Mouse (Mus musculus): ENCODE measurements around the gene Cdkl1.

Gene Cdkl1

GRCm38 (mm10) chr12:69744138-69744537 lies 46.9 kb downstream of the Cdkl1 start:
- peak; percentile 37 for DNase-seq

GRCm38 (mm10) chr12:69741965-69742364 lies 49.1 kb downstream of the Cdkl1 start:
- DNase-seq, result peak; percentile 66

- peak; percentile 44 for DNase-seq
Measured at GRCm38 (mm10) chr12:69733923-69734322, 57.1 kb downstream of the Cdkl1 start.

GRCm38 (mm10) chr12:69733518-69733917 lies 57.5 kb downstream of the Cdkl1 start:
- peak; percentile 17 for DNase-seq

- DNase-seq, result peak; percentile 72
Measured at GRCm38 (mm10) chr12:69732221-69732620, 58.8 kb downstream of the Cdkl1 start.

- peak; percentile 72 for DNase-seq
Measured at GRCm38 (mm10) chr12:69730306-69730705, 60.8 kb downstream of the Cdkl1 start.

GRCm38 (mm10) chr12:69729246-69729645 lies 61.8 kb downstream of the Cdkl1 start:
- DNase-seq, result peak; percentile 50

- DNase-seq, result peak; percentile 100
Measured at GRCm38 (mm10) chr12:69724711-69725460, 66.2 kb downstream of the Cdkl1 start, which contains the start of the genes L2hgdh and Atp5s. L2hgdh (minus strand) TSS chr12:69724873. Atp5s (plus strand) TSS chr12:69724950.

- DNase-seq, result peak; percentile 87
Measured at GRCm38 (mm10) chr12:69724018-69724710, 66.9 kb downstream of the Cdkl1 start.

- DNase-seq, result peak; percentile 90
Measured at GRCm38 (mm10) chr12:69723376-69723775, 67.7 kb downstream of the Cdkl1 start.

GRCm38 (mm10) chr12:69722857-69723256 lies 68.2 kb downstream of the Cdkl1 start:
- no peak for DNase-seq

- DNase-seq, result no peak
Measured at GRCm38 (mm10) chr12:69713628-69714027, 77.4 kb downstream of the Cdkl1 start.

- DNase-seq, result no peak
Measured at GRCm38 (mm10) chr12:69704799-69705458, 86.1 kb downstream of the Cdkl1 start.

- no peak for DNase-seq
Measured at GRCm38 (mm10) chr12:69698352-69698751, 92.7 kb downstream of the Cdkl1 start.

Data from heart, adult 11 months (tissue).